Mouse (Mus musculus): ENCODE data around the gene Flywch1. TPM values are rescaled to one million over a fixed set of nuclear protein-coding genes. Genes with fewer than 3 reads are reported as not detected.

Gene Flywch1
- polyA plus RNA-seq, 1 experiment = 43.5 TPM

GRCm38 (mm10) chr17:23807918-23808317 is 36.5 kb upstream of the Flywch1 start:
- no peak overlapping the region for H3K4me3 ChIP-seq
- H3K27me3 ChIP-seq (ENCODE audit: control insufficient read depth, insufficient read depth, insufficient read length) = no peaks in the 10 kb centered on the region
- H3K79me2 ChIP-seq (ENCODE audit: control insufficient read depth, insufficient read depth) = peaks cover 82% of the 10 kb centered on the region
- no peak overlapping the region for H3K4me2 ChIP-seq (ENCODE audit: low read depth)
- no peak for TF ChIP-seq POLR2A (IDR thresholded peaks at IDR 0.05; ENCODE audit: insufficient read length, low read depth)
- no peak for TF ChIP-seq CEBPB (IDR thresholded peaks at IDR 0.05; ENCODE audit: insufficient read depth, poor library complexity, severe bottlenecking)
- peaks cover 52% of the 10 kb centered on the region for H3K36me3 ChIP-seq (ENCODE audit: control insufficient read depth, insufficient read depth)
- H3ac ChIP-seq (ENCODE audit: control insufficient read depth, insufficient read length) = no peak overlapping the region

DNA sequence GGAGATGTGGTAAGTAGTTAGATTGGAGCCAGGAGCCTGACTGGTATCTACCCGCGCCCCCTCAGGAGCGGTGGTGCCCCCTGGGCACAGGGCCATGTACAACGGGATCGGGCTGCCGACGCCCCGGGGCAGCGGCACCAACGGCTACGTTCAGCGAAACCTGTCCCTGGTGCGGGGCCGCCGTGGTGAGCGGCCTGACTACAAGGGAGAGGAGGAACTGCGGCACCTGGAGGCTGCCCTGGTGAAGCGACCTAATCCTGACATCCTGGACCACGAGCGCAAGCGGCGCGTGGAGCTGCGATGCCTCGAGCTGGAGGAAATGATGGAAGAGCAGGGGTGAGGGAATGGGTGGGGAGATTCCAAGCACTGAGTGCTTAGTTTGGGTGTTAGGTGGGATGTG is 35.5 kb upstream of the Flywch1 start:
- no peak overlapping the region for H3K4me3 ChIP-seq
- H3K27me3 ChIP-seq (ENCODE audit: control insufficient read depth, insufficient read depth, insufficient read length) = no peaks in the 10 kb centered on the region
- no peak for TF ChIP-seq TCF3 (IDR thresholded peaks at IDR 0.05; ENCODE audit: insufficient read length, low read depth)
- TF ChIP-seq POLR2A (IDR thresholded peaks at IDR 0.05; ENCODE audit: insufficient read length, low read depth) = peak; percentile 8
- peaks cover 74% of the 10 kb centered on the region for H3K79me2 ChIP-seq (ENCODE audit: control insufficient read depth, insufficient read depth)
- H3K36me3 ChIP-seq (ENCODE audit: control insufficient read depth, insufficient read depth) = peaks cover 43% of the 10 kb centered on the region
- H3K4me2 ChIP-seq (ENCODE audit: low read depth) = no peak overlapping the region
- H3ac ChIP-seq (ENCODE audit: control insufficient read depth, insufficient read length) = no peak overlapping the region

- Histone ChIP-seq H3K27me3 (ENCODE audit: control insufficient read depth, insufficient read depth, insufficient read length) (no peaks in the 10 kb centered on the region), H3K4me2 (ENCODE audit: low read depth) (peak overlapping the region; percentile 99), H3K4me3 (peak overlapping the region; percentile 98), H3K79me2 (ENCODE audit: control insufficient read depth, insufficient read depth) (peaks cover 63% of the 10 kb centered on the region), H3ac (ENCODE audit: control insufficient read depth, insufficient read length) (peak overlapping the region; percentile 88), H3K36me3 (ENCODE audit: control insufficient read depth, insufficient read depth) (peaks cover 20% of the 10 kb centered on the region)
- no peak for TF ChIP-seq MYOG (IDR thresholded peaks at IDR 0.05; ENCODE audit: control insufficient read depth in 1 of 3, insufficient read depth in 1 of 3, insufficient read length in 2 of 3, low read depth in 2 of 3)
- no peak for TF ChIP-seq POLR2A (IDR thresholded peaks at IDR 0.05; ENCODE audit: insufficient read length, low read depth)
- TF ChIP-seq CEBPB (IDR thresholded peaks at IDR 0.05; ENCODE audit: insufficient read depth, poor library complexity, severe bottlenecking) = no peak
- TF ChIP-seq MAX (IDR thresholded peaks at IDR 0.05; ENCODE audit: low read depth) = no peak
Observed at GRCm38 (mm10) chr17:23804426-23805085, 33.2 kb upstream of the Flywch1 start.

DNA sequence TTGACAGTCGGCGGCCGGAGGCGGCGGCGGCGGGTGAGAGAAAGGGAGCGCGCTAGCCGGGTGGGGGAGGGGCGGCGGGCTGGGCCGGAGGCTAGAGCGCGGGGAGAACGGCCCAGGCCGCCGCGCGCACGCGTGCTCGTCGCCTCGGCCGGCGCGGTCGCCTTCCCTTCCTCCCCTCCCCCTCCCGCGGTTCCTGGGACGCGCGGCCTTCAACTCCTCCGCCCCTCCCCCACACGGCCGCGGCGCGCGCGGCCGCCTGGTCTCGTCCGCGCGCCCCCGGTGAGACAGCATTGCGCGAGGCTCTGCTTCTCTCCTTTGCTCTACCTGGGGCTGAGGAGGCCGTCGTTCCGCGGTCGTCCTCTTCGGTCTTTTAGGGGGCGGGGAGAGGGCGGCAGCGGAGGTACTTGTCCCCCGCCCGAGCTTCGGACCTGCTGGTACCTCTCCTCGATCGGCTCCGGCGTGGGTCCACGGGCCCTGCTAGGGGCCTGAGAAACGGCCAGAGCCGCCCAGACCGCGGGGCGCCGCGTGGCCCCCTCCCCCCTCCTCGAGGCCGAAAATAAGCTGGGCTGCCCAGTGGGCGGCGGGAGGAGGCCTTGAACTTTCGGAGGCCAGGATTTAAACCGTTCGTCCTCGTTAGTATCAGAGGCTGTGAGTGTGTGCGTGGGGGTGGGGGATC is 32.1 kb upstream of the Flywch1 start:
- peak overlapping the region; percentile 88 for H3ac ChIP-seq (ENCODE audit: control insufficient read depth, insufficient read length)
- peaks cover 10% of the 10 kb centered on the region for H3K36me3 ChIP-seq (ENCODE audit: control insufficient read depth, insufficient read depth)
- peak overlapping the region; percentile 98 for H3K4me3 ChIP-seq
- H3K27me3 ChIP-seq (ENCODE audit: control insufficient read depth, insufficient read depth, insufficient read length) = no peaks in the 10 kb centered on the region
- peak overlapping the region; percentile 99 for H3K4me2 ChIP-seq (ENCODE audit: low read depth)
- peaks cover 52% of the 10 kb centered on the region for H3K79me2 ChIP-seq (ENCODE audit: control insufficient read depth, insufficient read depth)
- no peak for TF ChIP-seq MYOD1 (IDR thresholded peaks at IDR 0.05; ENCODE audit: control insufficient read depth in 1 of 3, insufficient read length in 2 of 3, low read depth in 2 of 3)
- TF ChIP-seq USF1 (IDR thresholded peaks at IDR 0.05; ENCODE audit: low read depth) = no peak
- TF ChIP-seq POLR2AphosphoS2 (IDR thresholded peaks at IDR 0.05; ENCODE audit: insufficient read length, low read depth) = peak; percentile 7
- no peak for TF ChIP-seq MAX (IDR thresholded peaks at IDR 0.05; ENCODE audit: low read depth)

GRCm38 (mm10) chr17:23802746-23803365 is 31.5 kb upstream of the Flywch1 start:
- Histone ChIP-seq H3K79me2 (ENCODE audit: control insufficient read depth, insufficient read depth) (peaks cover 46% of the 10 kb centered on the region), H3K36me3 (ENCODE audit: control insufficient read depth, insufficient read depth) (peaks cover 3% of the 10 kb centered on the region), H3K4me3 (peak overlapping the region; percentile 98), H3ac (ENCODE audit: control insufficient read depth, insufficient read length) (peak overlapping the region; percentile 88), H3K27me3 (ENCODE audit: control insufficient read depth, insufficient read depth, insufficient read length) (no peaks in the 10 kb centered on the region), H3K4me2 (ENCODE audit: low read depth) (peak overlapping the region; percentile 87)
- TF ChIP-seq TCF3 (IDR thresholded peaks at IDR 0.05; ENCODE audit: insufficient read length, low read depth) = no peak
- TF ChIP-seq REST (IDR thresholded peaks at IDR 0.05; ENCODE audit: insufficient read depth, insufficient read length) = peak; percentile 16
- TF ChIP-seq POLR2A (IDR thresholded peaks at IDR 0.05; ENCODE audit: insufficient read length, low read depth) = peak; percentile 88
- TF ChIP-seq MYOD1 (IDR thresholded peaks at IDR 0.05; ENCODE audit: control insufficient read depth in 1 of 3, insufficient read length in 2 of 3, low read depth in 2 of 3) = peak in 1 of 3 experiments; percentile 6
- peak; percentile 81 for TF ChIP-seq POLR2AphosphoS2 (IDR thresholded peaks at IDR 0.05; ENCODE audit: insufficient read length, low read depth)

- TF ChIP-seq SRF (IDR thresholded peaks at IDR 0.05; ENCODE audit: control insufficient read depth, insufficient read length, low read depth) = no peak
- Histone ChIP-seq H3K4me3 (peak overlapping the region; percentile 98), H3K79me2 (ENCODE audit: control insufficient read depth, insufficient read depth) (peaks cover 33% of the 10 kb centered on the region), H3K36me3 (ENCODE audit: control insufficient read depth, insufficient read depth) (no peaks in the 10 kb centered on the region), H3K4me2 (ENCODE audit: low read depth) (no peak overlapping the region), H3ac (ENCODE audit: control insufficient read depth, insufficient read length) (no peak overlapping the region), H3K27me3 (ENCODE audit: control insufficient read depth, insufficient read depth, insufficient read length) (no peaks in the 10 kb centered on the region)
Observed at GRCm38 (mm10) chr17:23801627-23802026, 30.2 kb upstream of the Flywch1 start.
